Mouse (Mus musculus) embryonic facial prominence, embryonic 13.5 days (tissue): ENCODE measurements around the gene Catsperg1. TPM values are rescaled to one million over a fixed set of nuclear protein-coding genes. Genes with fewer than 3 reads are reported as not detected.
"Not testable (repeated sequence)": the region's sequence is repeated elsewhere in the genome, so short reads cannot be mapped to it uniquely, and the experiment has no call there.

Source experiments
- ATAC-seq: fragments of 200-750 bp; cut with Nextera tagmentation; 2 replicates; pipeline ENCODE4 v1.8.0; 2017; ENCODE audit warnings: low read depth; ENCODE audit not compliant: insufficient number of reproducible peaks, insufficient read depth, low FRiP score, low TSS enrichment
- H3K27ac ChIP-seq: fragments of 300-500 bp; sonication (generic); 2 replicates; pipeline ENCODE4 v1.5.1; 2015; ENCODE audit warnings: moderate library complexity, mild to moderate bottlenecking, inconsistent platforms
- H3K27me3 ChIP-seq: fragments of 300-500 bp; sonication (generic); 2 replicates; pipeline ENCODE4 v1.6.1; 2015; ENCODE audit warnings: mild to moderate bottlenecking, inconsistent platforms
- H3K36me3 ChIP-seq: fragments of 300-500 bp; sonication (generic); 2 replicates; pipeline ENCODE4 v1.6.1; 2015; ENCODE audit warnings: mild to moderate bottlenecking, inconsistent platforms
- H3K4me1 ChIP-seq: fragments of 300-500 bp; sonication (generic); 2 replicates; pipeline ENCODE4 v1.6.1; 2015; ENCODE audit warnings: inconsistent platforms
- H3K4me2 ChIP-seq: fragments of 300-500 bp; sonication (generic); 2 replicates; pipeline ENCODE4 v1.6.1; 2015; ENCODE audit warnings: moderate library complexity, mild to moderate bottlenecking, inconsistent platforms
- H3K4me3 ChIP-seq: fragments of 300-500 bp; sonication (generic); 2 replicates; pipeline ENCODE4 v1.5.1; 2015; ENCODE audit warnings: mild to moderate bottlenecking, inconsistent platforms
- H3K9ac ChIP-seq: fragments of 300-500 bp; sonication (generic); 2 replicates; pipeline ENCODE4 v1.6.1; 2015; ENCODE audit warnings: mild to moderate bottlenecking, inconsistent platforms
- H3K9me3 ChIP-seq: fragments of 300-500 bp; sonication (generic); 2 replicates; pipeline ENCODE4 v1.6.1; 2016; ENCODE audit warnings: inconsistent platforms
- WGBS: fragments of 180-500 bp; shearing (Covaris S2); methylation state at CpG from one replicate; pipeline ENCODE4 v1.1.7; 2015; ENCODE audit warnings: mixed read lengths; 5-methylcytosine and 5-hydroxymethylcytosine counted together
- polyA plus RNA-seq: library from polyadenylated mRNA; unstranded; fragments of >200 nt; fragmentation: Nextera tagmentation; extraction: Ambion mirVana; gene quantifications from 2 replicates; pipeline ENCODE4 v1.2.1, GENCODE M21; 2015

The Catsperg1 gene
- polyA plus RNA-seq, 1 experiment from 2014 or later = 0.72 TPM

DNA sequence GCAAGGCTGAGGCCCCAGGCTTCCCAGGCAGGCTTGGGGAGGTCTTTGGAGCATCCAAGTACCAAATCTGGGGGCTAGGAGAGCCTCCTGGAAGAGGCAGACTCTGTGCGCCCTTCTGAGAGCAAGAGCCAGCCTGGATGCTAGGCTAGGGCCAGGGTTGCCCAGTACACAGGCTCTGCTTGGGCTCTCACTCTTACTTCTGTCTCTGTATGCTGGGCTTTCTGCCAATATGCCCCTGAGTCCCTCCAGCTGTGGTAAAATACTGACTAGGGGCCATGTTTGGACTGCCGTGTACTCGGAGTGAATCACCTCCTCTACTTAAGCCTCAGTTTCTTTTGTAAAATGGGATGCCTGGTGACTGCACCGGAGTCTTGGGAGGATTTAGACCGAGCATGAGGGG is 32.2 kb upstream of the Catsperg1 start:
- no peak for ATAC-seq
- Histone ChIP-seq H3K4me3 (no peak overlapping the region), H3K36me3 (peaks cover 38% of the 10 kb centered on the region), H3K27ac (no peak overlapping the region), H3K4me2 (no peak overlapping the region), H3K9me3 (no peaks in the 10 kb centered on the region), H3K4me1 (peaks cover 20% of the 10 kb centered on the region), H3K27me3 (peaks cover 18% of the 10 kb centered on the region), H3K9ac (no peak overlapping the region)
- 81% methylated on average over 5 of the region's 5 CpGs for WGBS

DNA sequence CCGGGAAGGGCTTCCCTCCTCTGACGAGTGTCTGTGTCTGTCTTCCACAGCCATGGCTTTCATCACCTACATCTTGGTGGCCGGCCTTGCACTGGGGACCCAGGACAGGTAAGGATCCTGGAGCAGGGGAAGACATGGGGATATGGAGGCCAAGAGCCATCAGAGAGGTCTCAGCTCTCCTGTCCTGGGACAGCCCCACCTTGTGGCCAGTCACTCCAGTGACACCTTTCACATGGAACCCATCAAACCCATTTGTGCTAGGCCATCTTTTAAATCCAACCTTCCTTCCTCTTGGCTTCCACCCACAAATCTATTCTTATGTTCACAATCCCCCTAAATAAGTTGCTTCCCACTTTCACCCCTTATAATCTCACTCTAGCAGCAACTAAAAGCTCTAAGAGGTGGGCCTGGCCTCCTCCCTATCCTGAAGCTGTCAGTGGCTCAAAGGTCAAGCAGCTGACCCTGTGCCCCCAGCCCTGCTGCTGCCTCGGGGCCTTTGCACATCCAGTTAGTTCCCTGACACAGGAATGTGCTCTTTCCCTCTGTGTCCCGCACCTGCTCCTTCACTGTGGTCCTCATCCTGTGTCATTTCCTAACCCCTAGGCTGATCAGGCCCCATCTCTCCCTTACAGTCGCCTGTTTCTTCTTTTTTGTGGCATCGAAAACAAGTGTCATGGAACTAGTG is 31.0 kb upstream of the Catsperg1 start:
- H3K4me3 ChIP-seq = no peak overlapping the region
- peaks cover 20% of the 10 kb centered on the region for H3K4me1 ChIP-seq
- 78% methylated on average over 7 of the region's 7 CpGs for WGBS
- no peak for ATAC-seq
- H3K9ac ChIP-seq = no peak overlapping the region
- H3K27me3 ChIP-seq = peaks cover 18% of the 10 kb centered on the region
- peaks cover 38% of the 10 kb centered on the region for H3K36me3 ChIP-seq
- no peak overlapping the region for H3K4me2 ChIP-seq
- no peak overlapping the region for H3K27ac ChIP-seq
- H3K9me3 ChIP-seq = no peaks in the 10 kb centered on the region

DNA sequence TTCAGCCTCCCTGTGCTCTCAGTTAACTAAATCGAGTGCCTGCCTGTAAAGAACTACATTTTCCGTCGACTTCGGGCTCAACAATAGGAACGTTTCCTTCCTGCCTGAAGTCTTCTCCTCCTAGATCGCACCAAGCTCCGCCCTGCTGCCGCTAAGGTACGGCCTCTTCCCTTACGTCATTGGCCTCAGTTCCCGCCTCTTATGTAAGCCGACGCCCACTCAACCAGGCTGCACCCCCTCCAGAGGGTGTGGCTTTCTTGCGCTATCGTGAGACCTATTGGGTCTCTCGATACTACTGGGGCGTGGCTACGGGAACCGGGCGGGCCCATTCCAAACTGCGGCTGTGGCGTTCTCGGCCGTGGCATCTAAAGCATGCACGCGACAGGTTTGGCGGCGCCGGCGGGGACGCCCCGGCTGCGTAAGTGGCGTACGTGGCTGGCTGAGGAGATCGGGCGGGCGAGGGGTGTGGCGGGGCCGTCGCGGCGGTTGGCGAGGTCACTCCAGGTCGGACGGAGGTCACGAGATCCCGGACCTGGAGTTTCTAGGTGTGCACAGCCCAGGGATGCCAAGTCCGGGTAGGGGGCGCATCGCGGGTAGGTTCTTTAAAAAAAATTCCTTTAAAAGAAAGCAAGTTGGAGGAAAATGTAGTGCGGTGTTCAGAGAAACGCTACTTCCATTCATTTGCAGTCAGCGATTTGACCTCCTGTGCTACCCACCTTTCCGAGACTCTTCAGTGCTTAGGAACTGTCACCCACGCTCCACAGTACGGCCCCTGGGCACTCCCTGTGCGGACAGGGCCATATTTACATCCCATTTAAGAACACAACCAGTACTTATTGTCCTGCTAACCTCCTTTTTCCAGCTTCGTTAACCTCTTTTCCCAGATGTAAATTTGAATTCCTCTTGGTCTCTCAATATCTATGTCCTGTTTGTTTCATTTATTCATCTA is 24.5 kb upstream of the Catsperg1 start, which contains the start of gene Yif1b:
TSS of gene Yif1b (plus strand) at position 311 of the 949 bp plus-strand sequence.
- peak within 1 kb of the TSS; percentile 88 for H3K27ac ChIP-seq
- H3K4me1 ChIP-seq = peaks cover 17% of the 10 kb centered on the region
- peak within 1 kb of the TSS; percentile 81 for H3K9ac ChIP-seq
- 0 out of 2 replicates have a peak, but pooled peaks cover under 1% of the 10 kb centered on the region for H3K27me3 ChIP-seq
- no peaks in the 10 kb centered on the region for H3K9me3 ChIP-seq
- WGBS = under 1% methylated on average over 60 of the region's 60 CpGs
- ATAC-seq = peak; percentile 93
- peak within 1 kb of the TSS; percentile 84 for H3K4me2 ChIP-seq
- H3K36me3 ChIP-seq = no peaks in the 10 kb centered on the region
- peak within 1 kb of the TSS; percentile 72 for H3K4me3 ChIP-seq

DNA sequence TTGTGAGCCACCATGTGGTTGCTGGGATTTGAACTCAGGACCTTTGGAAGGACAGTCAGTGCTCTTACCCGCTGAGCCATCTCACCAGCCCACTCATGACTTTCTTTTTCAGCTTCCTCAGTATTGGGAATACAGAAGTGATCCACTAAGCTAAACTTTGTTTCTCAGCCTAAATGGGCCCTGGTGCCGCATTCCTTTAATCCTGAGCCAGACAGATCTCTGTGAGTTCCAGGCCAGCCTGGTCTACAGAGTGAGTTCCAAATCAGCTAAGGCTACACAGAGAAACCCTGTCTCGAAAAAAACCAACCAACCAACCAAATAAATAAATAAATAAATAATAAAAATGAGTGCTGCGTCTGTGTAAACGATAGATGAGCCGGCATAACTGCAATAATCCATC is 23.8 kb upstream of the Catsperg1 start:
- WGBS = 28% methylated on average over 6 of the region's 6 CpGs
- not testable (repeated sequence) for H3K27me3 ChIP-seq, H3K36me3 ChIP-seq, ATAC-seq, H3K9me3 ChIP-seq
- Histone ChIP-seq H3K4me3 (peak overlapping the region; percentile 72), H3K9ac (peak overlapping the region; percentile 58), H3K4me2 (peak overlapping the region; percentile 84), H3K4me1 (peaks cover 17% of the 10 kb centered on the region), H3K27ac (peak overlapping the region; percentile 88)

DNA sequence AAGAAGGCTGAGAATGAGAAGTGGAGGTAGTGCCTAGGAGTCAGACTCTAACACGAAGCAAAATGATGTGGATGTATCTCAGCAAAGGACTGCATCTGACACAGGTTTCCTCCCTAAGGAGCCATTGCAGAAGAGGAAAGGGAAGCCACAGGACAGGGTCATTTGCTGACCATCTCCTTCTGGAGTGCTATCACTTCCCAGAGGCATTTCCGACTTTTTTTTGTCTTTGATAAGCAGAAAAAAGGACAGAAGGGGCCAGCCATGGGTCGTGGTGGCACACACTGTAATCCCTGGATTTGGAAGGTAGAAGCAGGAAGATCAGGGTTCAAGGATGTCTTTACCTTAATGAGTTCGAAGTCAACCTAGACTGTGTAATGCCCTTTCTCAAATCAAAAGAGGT is 22.8 kb upstream of the Catsperg1 start:
- no peak overlapping the region for H3K27ac ChIP-seq
- no peak overlapping the region for H3K9ac ChIP-seq
- 86% methylated on average over 4 of the region's 4 CpGs for WGBS
- H3K9me3 ChIP-seq = no peaks in the 10 kb centered on the region
- H3K4me3 ChIP-seq = no peak overlapping the region
- peaks cover 24% of the 10 kb centered on the region for H3K4me1 ChIP-seq
- H3K4me2 ChIP-seq = no peak overlapping the region
- no peak for ATAC-seq
- H3K27me3 ChIP-seq = peaks cover 15% of the 10 kb centered on the region
- H3K36me3 ChIP-seq = no peaks in the 10 kb centered on the region

DNA sequence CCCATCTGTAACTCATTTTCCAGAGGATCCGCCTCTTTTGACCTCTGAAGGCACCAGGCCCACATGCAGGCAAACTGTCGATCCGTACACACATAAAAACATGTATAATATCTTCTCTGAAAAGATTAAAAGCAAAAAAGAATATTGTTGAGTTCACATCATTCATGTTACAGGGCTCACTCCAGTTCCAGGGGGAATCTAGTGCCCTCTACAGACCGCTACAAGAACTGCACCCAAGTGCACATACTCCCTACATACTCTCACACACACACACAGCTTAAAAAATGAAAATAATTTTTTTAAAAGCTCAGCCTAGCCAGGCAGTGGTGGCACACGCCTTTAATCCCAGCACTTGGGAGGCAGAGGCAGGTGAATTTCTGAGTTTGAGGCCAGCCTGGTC is 20.8 kb upstream of the Catsperg1 start:
- H3K36me3 ChIP-seq = no peaks in the 10 kb centered on the region
- H3K4me1 ChIP-seq = peaks cover 23% of the 10 kb centered on the region
- H3K9ac ChIP-seq = no peak overlapping the region
- H3K4me2 ChIP-seq = no peak overlapping the region
- WGBS = 73% methylated on average over 5 of the region's 5 CpGs
- peaks cover 27% of the 10 kb centered on the region for H3K27me3 ChIP-seq
- ATAC-seq = no peak
- H3K4me3 ChIP-seq = no peak overlapping the region
- no peaks in the 10 kb centered on the region for H3K9me3 ChIP-seq
- no peak overlapping the region for H3K27ac ChIP-seq

DNA sequence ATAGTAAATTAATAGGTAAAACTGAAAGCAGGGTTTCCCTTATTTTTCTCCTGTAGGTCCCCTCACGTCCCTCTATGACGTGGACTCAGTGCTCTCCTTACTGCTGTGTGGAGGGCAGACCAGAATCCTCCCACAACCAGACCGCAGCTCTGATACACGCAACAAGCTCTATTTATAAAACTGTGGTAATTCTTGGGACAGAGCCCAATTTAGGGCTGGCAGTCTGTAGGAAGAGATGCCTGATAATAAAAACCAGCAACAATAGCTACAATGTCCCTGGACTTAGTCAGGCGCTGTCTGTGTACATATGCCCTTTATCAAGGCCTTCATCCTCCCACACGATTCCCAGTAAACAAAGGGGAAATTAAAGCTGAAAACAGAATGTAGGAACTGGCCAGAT is 19.9 kb upstream of the Catsperg1 start:
- no peak overlapping the region for H3K27ac ChIP-seq
- H3K9me3 ChIP-seq = no peaks in the 10 kb centered on the region
- peaks cover 30% of the 10 kb centered on the region for H3K27me3 ChIP-seq
- H3K4me2 ChIP-seq = no peak overlapping the region
- H3K4me3 ChIP-seq = no peak overlapping the region
- 50% methylated on average over 6 of the region's 6 CpGs for WGBS
- ATAC-seq = no peak
- H3K4me1 ChIP-seq = peaks cover 14% of the 10 kb centered on the region
- no peak overlapping the region for H3K9ac ChIP-seq
- H3K36me3 ChIP-seq = no peaks in the 10 kb centered on the region

DNA sequence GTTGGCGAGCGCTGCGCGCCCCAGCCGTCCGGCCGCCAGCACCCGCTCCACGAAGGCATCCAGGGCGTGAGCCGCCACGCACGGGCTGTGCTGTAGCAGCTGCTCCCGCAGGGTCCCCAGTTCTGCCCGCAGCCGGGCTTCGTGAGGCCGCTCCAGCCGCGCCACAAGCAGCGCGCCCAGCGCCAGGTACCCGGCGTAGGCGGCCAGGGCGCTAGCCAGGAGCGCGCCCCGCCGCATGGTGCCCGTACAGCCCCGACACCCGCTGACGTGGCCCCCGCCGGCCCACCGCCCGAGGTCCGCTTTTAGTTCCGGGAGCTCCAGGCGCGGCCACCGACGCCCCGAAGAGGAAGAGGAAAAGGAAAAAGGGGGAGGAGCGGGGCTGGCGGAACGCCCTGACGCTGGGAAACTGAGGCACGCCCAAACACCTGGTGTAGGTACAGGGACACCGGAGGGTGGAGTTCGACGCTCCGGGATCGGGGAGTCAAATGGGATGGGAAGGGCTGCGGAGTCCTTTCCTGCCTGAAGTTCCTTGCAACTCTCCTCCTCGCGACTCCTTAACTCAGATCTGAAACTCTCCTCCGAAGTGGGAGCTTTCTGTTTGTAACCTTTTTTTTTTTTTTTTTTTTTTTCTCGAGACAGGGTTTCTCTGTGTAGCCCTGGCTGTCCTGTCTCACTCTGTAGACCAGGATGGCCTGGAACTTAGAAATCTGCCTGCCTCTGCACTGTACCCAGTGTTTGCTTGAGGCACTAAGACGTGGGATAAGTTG is 18.6 kb upstream of the Catsperg1 start, which contains the start of gene Kcnk6:
TSS of gene Kcnk6 (minus strand) at position 269 of the 767 bp plus-strand sequence.
- peak within 1 kb of the TSS; percentile 69 for H3K9ac ChIP-seq
- H3K4me2 ChIP-seq = peak within 1 kb of the TSS; percentile 98
- H3K27me3 ChIP-seq = peaks cover 30% of the 10 kb centered on the region
- under 1% methylated on average over 62 of the region's 62 CpGs for WGBS
- H3K9me3 ChIP-seq = no peaks in the 10 kb centered on the region
- H3K4me1 ChIP-seq = peaks cover 12% of the 10 kb centered on the region
- peak within 1 kb of the TSS; percentile 62 for H3K4me3 ChIP-seq
- no peak within 1 kb of the TSS for H3K27ac ChIP-seq
- 0 out of 2 replicates have a peak, but pooled peaks have one; percentile 39 for ATAC-seq
- no peaks in the 10 kb centered on the region for H3K36me3 ChIP-seq

DNA sequence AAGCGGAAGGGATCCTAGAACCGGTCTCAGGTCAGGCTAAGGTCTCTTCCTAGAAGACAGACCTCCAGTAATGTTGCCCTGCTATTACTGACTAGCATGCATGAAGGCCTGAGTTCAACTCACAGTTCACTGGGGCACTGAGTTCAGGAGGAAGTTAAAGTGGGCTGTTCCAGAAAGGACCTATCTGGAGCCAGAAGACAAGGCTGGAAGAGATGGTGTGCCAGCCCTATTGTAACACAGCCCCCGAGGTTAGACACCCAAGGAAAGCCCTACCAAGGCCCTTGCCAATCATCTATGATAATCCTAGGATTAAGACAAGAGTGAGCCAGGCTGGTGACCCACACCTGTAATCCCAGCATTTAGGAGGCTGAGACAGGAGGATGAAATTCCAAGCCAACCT is 17.7 kb upstream of the Catsperg1 start:
- Histone ChIP-seq H3K4me3 (peak overlapping the region; percentile 62), H3K4me2 (peak overlapping the region; percentile 98), H3K9ac (no peak overlapping the region), H3K27ac (no peak overlapping the region), H3K36me3 (no peaks in the 10 kb centered on the region), H3K4me1 (peaks cover 12% of the 10 kb centered on the region), H3K9me3 (no peaks in the 10 kb centered on the region), H3K27me3 (peaks cover 30% of the 10 kb centered on the region)
- 54% methylated on average over 3 of the region's 3 CpGs for WGBS
- ATAC-seq = no peak

DNA sequence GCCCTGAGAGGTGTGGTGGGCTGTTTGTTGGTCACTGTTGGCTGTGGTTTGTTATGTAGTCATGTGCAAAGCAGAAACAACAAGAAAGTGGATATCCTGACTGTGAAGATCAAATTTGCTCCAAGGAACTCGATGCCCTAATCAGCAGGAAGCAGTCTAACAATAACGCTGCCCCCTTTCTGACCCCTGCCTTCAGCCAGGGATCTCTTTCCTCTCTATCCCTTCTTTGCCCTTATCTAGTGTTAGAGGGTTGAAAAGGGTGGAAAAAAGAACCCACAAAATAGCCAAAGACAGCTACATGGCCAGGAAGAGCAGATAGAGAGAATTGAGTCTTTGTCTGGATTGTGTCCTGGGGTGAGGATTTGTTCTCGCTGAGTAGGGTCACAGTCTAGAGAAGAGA is 16.7 kb upstream of the Catsperg1 start:
- Histone ChIP-seq H3K9me3 (no peaks in the 10 kb centered on the region), H3K4me1 (peaks cover 13% of the 10 kb centered on the region), H3K36me3 (no peaks in the 10 kb centered on the region), H3K4me3 (no peak overlapping the region), H3K9ac (no peak overlapping the region), H3K27ac (no peak overlapping the region), H3K4me2 (no peak overlapping the region), H3K27me3 (peaks cover 30% of the 10 kb centered on the region)
- 21% methylated on average over 3 of the region's 3 CpGs for WGBS
- no peak for ATAC-seq

DNA sequence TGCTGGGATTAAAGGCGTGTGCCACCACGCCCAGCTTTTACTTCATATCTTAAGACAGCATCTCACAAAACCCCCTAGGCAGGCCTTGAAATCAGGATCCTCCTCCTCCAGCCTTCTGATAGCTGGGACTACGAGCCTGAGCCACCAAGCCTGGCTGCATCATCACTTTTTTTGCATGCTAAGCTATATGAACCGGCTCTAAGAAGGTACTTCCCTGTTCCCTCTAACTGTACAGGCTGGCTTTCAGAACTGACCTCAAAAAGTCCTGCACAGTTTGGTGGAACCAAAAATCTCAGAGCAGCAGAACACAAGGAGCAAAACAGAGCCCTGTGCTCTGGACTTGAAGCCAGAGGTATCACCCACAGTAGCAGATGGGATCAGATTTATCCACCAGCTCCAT is 14.4 kb upstream of the Catsperg1 start:
- Histone ChIP-seq H3K9ac (no peak overlapping the region), H3K4me3 (no peak overlapping the region), H3K27me3 (peaks cover 29% of the 10 kb centered on the region), H3K9me3 (no peaks in the 10 kb centered on the region), H3K4me1 (peaks cover 17% of the 10 kb centered on the region), H3K27ac (no peak overlapping the region), H3K36me3 (no peaks in the 10 kb centered on the region), H3K4me2 (no peak overlapping the region)
- WGBS = 77% methylated on average over 4 of the region's 4 CpGs
- ATAC-seq = no peak
